In genomic region chr4:99336763-99337162, GRCm38 (mm10) we compare ENCODE assay signal across 38 mouse cellular contexts. TPM values are rescaled to one million over a fixed set of nuclear protein-coding genes. Genes with fewer than 3 reads are reported as not detected.
"Had no signal": no experiment of that assay in that cellular context is flagged by ENCODE, and none has a peak within 500 bp of the region (broad histone marks: within the 10 kb centered on the region; RNA-seq: fewer than 3 reads in every experiment).

No protein-coding gene starts in this region.

- H3K4me2 ChIP-seq: heart, embryonic 12.5 days; heart, embryonic 13.5 days; heart, embryonic 15.5 days; hindbrain, embryonic 12.5 days; hindbrain, embryonic 13.5 days; hindbrain, embryonic 14.5 days; hindbrain, embryonic 15.5 days; intestine, embryonic 15.5 days; kidney, embryonic 15.5 days had no signal

- H3K4me1 ChIP-seq: heart, embryonic 12.5 days; heart, embryonic 13.5 days; heart, embryonic 15.5 days; hindbrain, embryonic 15.5 days; intestine, embryonic 15.5 days had no signal

- ATAC-seq: hindbrain, embryonic 16.5 days; hindbrain, postnatal 0 days; inflammation-experienced regulatory T-cells, adult 6 months; intestine, embryonic 15.5 days; intestine, embryonic 16.5 days; intestine, postnatal 0 days had no signal

- H3K27me3 ChIP-seq: heart, embryonic 12.5 days; heart, embryonic 13.5 days; heart, embryonic 15.5 days; hindbrain, embryonic 15.5 days; intestine, embryonic 15.5 days; kidney, embryonic 15.5 days had no signal

- H3K36me3 ChIP-seq: heart, embryonic 12.5 days; heart, embryonic 13.5 days; heart, embryonic 15.5 days; hindbrain, embryonic 10.5 days; hindbrain, embryonic 12.5 days; hindbrain, embryonic 13.5 days; hindbrain, embryonic 15.5 days; intestine, embryonic 15.5 days; kidney, embryonic 15.5 days had no signal

- H3K9ac ChIP-seq: heart, embryonic 12.5 days; heart, embryonic 13.5 days; heart, embryonic 15.5 days; hindbrain, embryonic 12.5 days; hindbrain, embryonic 13.5 days; hindbrain, embryonic 14.5 days; hindbrain, embryonic 15.5 days; intestine, embryonic 15.5 days; kidney, embryonic 15.5 days had no signal

- H3K4me3 ChIP-seq: heart, embryonic 12.5 days; heart, embryonic 13.5 days; heart, embryonic 15.5 days; hindbrain, embryonic 10.5 days; hindbrain, embryonic 12.5 days; hindbrain, embryonic 13.5 days; hindbrain, embryonic 15.5 days; intestine, embryonic 15.5 days; kidney, embryonic 15.5 days; layer of hippocampus, adult 2 months; left cerebral cortex, adult 2 months had no signal

- H3K9me3 ChIP-seq: heart, embryonic 12.5 days; heart, embryonic 13.5 days; heart, embryonic 15.5 days; hindbrain, embryonic 10.5 days; hindbrain, embryonic 12.5 days; hindbrain, embryonic 13.5 days; hindbrain, embryonic 15.5 days; intestine, embryonic 15.5 days; kidney, embryonic 15.5 days had no signal

- DNase-seq: heart, postnatal 10 days; heart, postnatal 14 days; heart, postnatal 36 days; heart, postnatal 4 days; kidney, adult 11 months; kidney, adult 18-20 months; kidney, adult 2 months; kidney, adult 8-10 months; kidney, adult 9 months; kidney, postnatal 10 days; kidney, postnatal 14 days; kidney, postnatal 25 days; kidney, postnatal 36 days; kidney, postnatal 4 days; layer of hippocampus, adult 9-11 months; layer of hippocampus, postnatal 36 days had no signal

- H3K27ac ChIP-seq: heart, embryonic 13.5 days; heart, embryonic 15.5 days; hindbrain, embryonic 10.5 days; hindbrain, embryonic 12.5 days; hindbrain, embryonic 13.5 days; hindbrain, embryonic 14.5 days; hindbrain, embryonic 15.5 days; hindbrain, postnatal 0 days; intestine, embryonic 15.5 days; kidney, embryonic 15.5 days; kidney, postnatal 0 days; layer of hippocampus, adult 2 months; left cerebral cortex, adult 2 months had no signal

RNA-seq across cellular contexts. Expression of gene Gm12689, which starts 41.1 kb away (rescaled TPM):
- total RNA-seq: heart, postnatal 10 days; heart, postnatal 25 days; heart, postnatal 36 days; heart, postnatal 4 days; hematopoietic stem cell, adult 5-6 weeks had no signal
- polyA plus RNA-seq: heart, embryonic 12.5 days; heart, embryonic 15.5 days; heart, embryonic 16.5 days; heart, postnatal 0 days; inflammation-experienced regulatory T-cells, adult 6 months had no signal
